Mouse (Mus musculus) olfactory bulb, adult 2 months (tissue): ENCODE data around the gene Slamf9.

Experiments used
- CTCF ChIP-seq: fragments of 200-500 bp; IDR thresholded peaks from 2 replicates; pipeline ENCODE4 v1.5.1; 2012; ENCODE audit warnings: low read depth, mild to moderate bottlenecking, low read length, moderate library complexity; ENCODE audit not compliant: insufficient read depth
- POLR2A ChIP-seq: fragments of 200-500 bp; IDR thresholded peaks from 2 replicates; pipeline ENCODE4 v1.6.1; 2012; ENCODE audit warnings: mild to moderate bottlenecking, low read depth, low read length, moderate library complexity; ENCODE audit not compliant: insufficient read depth

GRCm38 (mm10) chr1:172428614-172429013 is 46.5 kb upstream of the Slamf9 start:
- TF ChIP-seq POLR2A (no peak), CTCF (no peak)
